Mouse (Mus musculus) small intestine, adult 2 months (tissue): ENCODE results near the gene Senp5.

Experiments
- CTCF ChIP-seq: fragments of 200-500 bp; IDR thresholded peaks from 2 replicates; pipeline ENCODE4 v1.5.1; 2012; ENCODE audit warnings: low read depth, mild to moderate bottlenecking, control low read depth, inconsistent platforms, low read length, moderate library complexity, mixed read lengths; ENCODE audit not compliant: insufficient replicate concordance, insufficient read length; ENCODE audit errors: extremely low read depth
- POLR2A ChIP-seq: fragments of 200-500 bp; IDR thresholded peaks from 2 replicates; pipeline ENCODE4 v1.6.1; 2012; ENCODE audit warnings: low read depth, mild to moderate bottlenecking, control low read depth, inconsistent platforms, low read length, moderate library complexity

DNA sequence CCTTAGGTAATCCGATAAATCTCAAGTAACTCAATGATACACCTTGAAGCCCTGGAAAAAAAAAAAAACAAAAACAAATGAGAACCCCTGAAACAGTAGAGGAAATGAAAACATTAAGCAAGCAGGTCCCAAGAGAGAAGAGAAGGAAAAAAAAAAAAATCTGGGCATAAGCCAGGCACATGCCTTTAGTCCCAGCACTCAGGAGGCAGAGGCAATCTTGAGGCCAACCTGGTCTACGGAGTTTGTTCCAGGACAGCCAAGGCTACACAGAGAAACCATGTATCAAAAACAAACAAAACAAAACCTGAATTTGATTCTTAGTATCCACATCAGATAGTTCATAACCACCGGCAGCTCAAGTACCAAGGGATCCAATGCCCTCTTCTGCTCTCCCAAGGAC lies 1.6 kb upstream of the Senp5 start:
- no peak for TF ChIP-seq CTCF
- TF ChIP-seq POLR2A, result no peak
